Mouse (Mus musculus) midbrain, embryonic 15.5 days (tissue): ENCODE results near the gene Dlk2. TPM values are rescaled to one million over a fixed set of nuclear protein-coding genes. Genes with fewer than 3 reads are reported as not detected.

ENCODE experiments used
- ATAC-seq: fragments of 200-750 bp; cut with Nextera tagmentation; replicated peaks from 2 replicates; pipeline ENCODE4 v1.8.0; 2017; ENCODE audit warnings: moderate TSS enrichment
- H3K27ac ChIP-seq: fragments of 300-500 bp; sonication (generic); 2 replicates; pipeline ENCODE4 v1.5.1; 2015; ENCODE audit warnings: mild to moderate bottlenecking, inconsistent platforms
- H3K27me3 ChIP-seq: fragments of 300-500 bp; sonication (generic); replicated peaks from 2 replicates; pipeline ENCODE4 v1.6.1; 2015; ENCODE audit warnings: inconsistent platforms
- H3K36me3 ChIP-seq: fragments of 300-500 bp; sonication (generic); replicated peaks from 2 replicates; pipeline ENCODE4 v1.6.1; 2015; ENCODE audit warnings: inconsistent platforms
- H3K4me1 ChIP-seq: fragments of 300-500 bp; sonication (generic); 2 replicates; pipeline ENCODE4 v1.6.1; 2015; ENCODE audit warnings: inconsistent platforms
- H3K4me2 ChIP-seq: fragments of 300-500 bp; sonication (generic); 2 replicates; pipeline ENCODE4 v1.6.1; 2015; ENCODE audit warnings: inconsistent platforms, mild to moderate bottlenecking, moderate library complexity
- H3K4me3 ChIP-seq: fragments of 300-500 bp; sonication (generic); 2 replicates; pipeline ENCODE4 v1.5.1; 2015; ENCODE audit warnings: mild to moderate bottlenecking, inconsistent platforms
- H3K9ac ChIP-seq: fragments of 300-500 bp; sonication (generic); 2 replicates; pipeline ENCODE4 v1.6.1; 2015; ENCODE audit warnings: mild to moderate bottlenecking, inconsistent platforms
- H3K9me3 ChIP-seq: fragments of 300-500 bp; sonication (generic); 2 replicates; pipeline ENCODE4 v1.6.1; 2016; ENCODE audit warnings: inconsistent platforms
- WGBS: fragments of 180-500 bp; shearing (Covaris S2); methylation state at CpG from one replicate; pipeline ENCODE4 v1.1.7; 2015; ENCODE audit warnings: mixed read lengths; 5-methylcytosine and 5-hydroxymethylcytosine counted together
- polyA plus RNA-seq: library from polyadenylated mRNA; unstranded; fragments of >200 nt; fragmentation: Nextera tagmentation; extraction: Ambion mirVana; gene quantifications from 2 replicates; pipeline ENCODE4 v1.2.1, GENCODE M21; 2015

Dlk2 gene
- 22.5 and 23.7 TPM in 2 replicates for polyA plus RNA-seq

- H3K4me2 ChIP-seq = peak within 1 kb of the TSS; percentile 69
- H3K9me3 ChIP-seq = no peaks in the 10 kb centered on the region
- ATAC-seq = peak; percentile 75
- H3K9ac ChIP-seq = peak within 1 kb of the TSS; percentile 54
- peak within 1 kb of the TSS; percentile 81 for H3K27ac ChIP-seq
- peaks cover 4% of the 10 kb centered on the region; the same call in 1 of the 2 replicates for H3K36me3 ChIP-seq
- peak within 1 kb of the TSS; percentile 65 for H3K4me3 ChIP-seq
- under 1% methylated on average over 70 of the region's 86 CpGs for WGBS
- peaks cover 32% of the 10 kb centered on the region for H3K27me3 ChIP-seq
- H3K4me1 ChIP-seq = peaks cover 24% of the 10 kb centered on the region
Observed at GRCm38 (mm10) chr17:46297364-46298219, at the start of gene Dlk2. Gene Dlk2 (plus strand): TSS chr17:46297421.

GRCm38 (mm10) chr17:46247512-46248188, 49.6 kb upstream of the Dlk2 start, which contains the start of the genes Polr1c and Yipf3:
Gene Polr1c (minus strand): TSS chr17:46248054.
Gene Yipf3 (plus strand): TSS chr17:46248080.
- Histone ChIP-seq H3K36me3 (peaks cover 58% of the 10 kb centered on the region), H3K9me3 (no peaks in the 10 kb centered on the region), H3K27ac (peak within 1 kb of the TSS; percentile 83), H3K4me2 (peak within 1 kb of the TSS; percentile 79), H3K9ac (peak within 1 kb of the TSS; percentile 96), H3K4me3 (peak within 1 kb of the TSS; percentile 88), H3K27me3 (no peaks in the 10 kb centered on the region), H3K4me1 (peaks cover 26% of the 10 kb centered on the region)
- WGBS = under 1% methylated on average over 53 of the region's 53 CpGs
- peak; percentile 94 for ATAC-seq

- no peaks in the 10 kb centered on the region for H3K27me3 ChIP-seq
- ATAC-seq = no peak; the same call in none of the 2 replicates
- H3K4me2 ChIP-seq = peak overlapping the region; percentile 79
- peaks cover 29% of the 10 kb centered on the region for H3K4me1 ChIP-seq
- peak overlapping the region; percentile 88 for H3K4me3 ChIP-seq
- peak overlapping the region; percentile 83 for H3K27ac ChIP-seq
- under 1% methylated on average over 37 of the region's 37 CpGs for WGBS
- peaks cover 54% of the 10 kb centered on the region for H3K36me3 ChIP-seq
- H3K9ac ChIP-seq = peak overlapping the region; percentile 96
- H3K9me3 ChIP-seq = no peaks in the 10 kb centered on the region
Observed at GRCm38 (mm10) chr17:46248189-46248522, 49.1 kb upstream of the Dlk2 start.

GRCm38 (mm10) chr17:46251174-46251573, 46.0 kb upstream of the Dlk2 start:
- 81% methylated on average over 7 of the region's 7 CpGs for WGBS

GRCm38 (mm10) chr17:46252571-46253451, 44.4 kb upstream of the Dlk2 start:
- Histone ChIP-seq H3K4me2 (peak overlapping the region; percentile 66), H3K4me1 (peaks cover 40% of the 10 kb centered on the region), H3K4me3 (peak overlapping the region; percentile 78), H3K9ac (peak overlapping the region; percentile 96; the same call in 1 of the 2 replicates), H3K27me3 (0 out of 2 replicates have a peak, but pooled peaks cover 3% of the 10 kb centered on the region), H3K27ac (peak overlapping the region; percentile 85), H3K9me3 (no peaks in the 10 kb centered on the region), H3K36me3 (peaks cover 29% of the 10 kb centered on the region)
- no peak for ATAC-seq
- 57% methylated on average over 14 of the region's 14 CpGs for WGBS

More at GRCm38 (mm10) chr17:46251174-46251573, 46.0 kb upstream of the Dlk2 start:
- H3K4me3 ChIP-seq = no peak overlapping the region
- 0 out of 2 replicates have a peak, but pooled peaks cover 3% of the 10 kb centered on the region for H3K27me3 ChIP-seq
- peaks cover 50% of the 10 kb centered on the region for H3K4me1 ChIP-seq
- H3K9me3 ChIP-seq = no peaks in the 10 kb centered on the region
- ATAC-seq = no peak
- H3K9ac ChIP-seq = no peak overlapping the region
- peaks cover 29% of the 10 kb centered on the region for H3K36me3 ChIP-seq
- no peak overlapping the region for H3K27ac ChIP-seq
- no peak overlapping the region for H3K4me2 ChIP-seq

GRCm38 (mm10) chr17:46253452-46254084, 43.7 kb upstream of the Dlk2 start, which contains the start of gene Lrrc73:
Gene Lrrc73 (plus strand): TSS chr17:46253531.
- Histone ChIP-seq H3K4me3 (peak within 1 kb of the TSS; percentile 78), H3K27ac (peak within 1 kb of the TSS; percentile 85), H3K4me1 (peaks cover 37% of the 10 kb centered on the region), H3K27me3 (0 out of 2 replicates have a peak, but pooled peaks cover 3% of the 10 kb centered on the region), H3K36me3 (peaks cover 29% of the 10 kb centered on the region), H3K9ac (peak within 1 kb of the TSS; percentile 96), H3K4me2 (peak within 1 kb of the TSS; percentile 66), H3K9me3 (no peaks in the 10 kb centered on the region)
- WGBS = 2% methylated on average over 43 of the region's 48 CpGs
- ATAC-seq = peak; percentile 91

- Histone ChIP-seq H3K4me1 (peaks cover 32% of the 10 kb centered on the region), H3K36me3 (peaks cover 31% of the 10 kb centered on the region), H3K27ac (peak overlapping the region; percentile 85), H3K4me2 (peak overlapping the region; percentile 66), H3K27me3 (0 out of 2 replicates have a peak, but pooled peaks cover 3% of the 10 kb centered on the region), H3K9me3 (no peaks in the 10 kb centered on the region), H3K4me3 (peak overlapping the region; percentile 78), H3K9ac (peak overlapping the region; percentile 96)
- whole genome bisulfite sequencing = under 1% methylated on average over 54 of the region's 54 CpGs
- peak; percentile 40 for ATAC-seq
Observed at GRCm38 (mm10) chr17:46254106-46254505, 43.1 kb upstream of the Dlk2 start.

GRCm38 (mm10) chr17:46255147-46255546, 42.1 kb upstream of the Dlk2 start:
- peak overlapping the region; percentile 96 for H3K9ac ChIP-seq
- WGBS = 27% methylated on average over 6 of the region's 6 CpGs
- peaks cover 24% of the 10 kb centered on the region for H3K36me3 ChIP-seq

GRCm38 (mm10) chr17:46258279-46259053, 38.8 kb upstream of the Dlk2 start:
- ATAC-seq = no peak
- H3K36me3 ChIP-seq = peaks cover 2% of the 10 kb centered on the region; the same call in 1 of the 2 replicates
- no peak overlapping the region for H3K4me3 ChIP-seq
- H3K27me3 ChIP-seq = 0 out of 2 replicates have a peak, but pooled peaks cover 3% of the 10 kb centered on the region
- H3K4me2 ChIP-seq = no peak overlapping the region
- H3K9ac ChIP-seq = no peak overlapping the region
- no peaks in the 10 kb centered on the region for H3K9me3 ChIP-seq
- 81% methylated on average over 30 of the region's 30 CpGs for WGBS
- no peak overlapping the region for H3K27ac ChIP-seq
- peaks cover 19% of the 10 kb centered on the region for H3K4me1 ChIP-seq

More at GRCm38 (mm10) chr17:46255147-46255546, 42.1 kb upstream of the Dlk2 start:
- ATAC-seq = no peak
- Histone ChIP-seq H3K27me3 (0 out of 2 replicates have a peak, but pooled peaks cover 3% of the 10 kb centered on the region), H3K27ac (no peak overlapping the region), H3K4me3 (peak overlapping the region; percentile 78), H3K4me1 (peaks cover 25% of the 10 kb centered on the region), H3K9me3 (no peaks in the 10 kb centered on the region), H3K4me2 (peak overlapping the region; percentile 66)

GRCm38 (mm10) chr17:46259675-46260074, 37.5 kb upstream of the Dlk2 start:
- 90% methylated on average over 17 of the region's 17 CpGs for WGBS
- ATAC-seq = no peak

More at GRCm38 (mm10) chr17:46259675-46260074, 37.5 kb upstream of the Dlk2 start:
- peaks cover 2% of the 10 kb centered on the region; the same call in 1 of the 2 replicates for H3K36me3 ChIP-seq
- H3K9me3 ChIP-seq = no peaks in the 10 kb centered on the region
- peaks cover 14% of the 10 kb centered on the region for H3K4me1 ChIP-seq
- no peak overlapping the region for H3K9ac ChIP-seq
- H3K27ac ChIP-seq = no peak overlapping the region
- no peak overlapping the region for H3K4me3 ChIP-seq
- 0 out of 2 replicates have a peak, but pooled peaks cover 3% of the 10 kb centered on the region for H3K27me3 ChIP-seq
- no peak overlapping the region for H3K4me2 ChIP-seq
